Comparison of ENCODE assay signal across 7 mouse cellular contexts in the genomic region with DNA sequence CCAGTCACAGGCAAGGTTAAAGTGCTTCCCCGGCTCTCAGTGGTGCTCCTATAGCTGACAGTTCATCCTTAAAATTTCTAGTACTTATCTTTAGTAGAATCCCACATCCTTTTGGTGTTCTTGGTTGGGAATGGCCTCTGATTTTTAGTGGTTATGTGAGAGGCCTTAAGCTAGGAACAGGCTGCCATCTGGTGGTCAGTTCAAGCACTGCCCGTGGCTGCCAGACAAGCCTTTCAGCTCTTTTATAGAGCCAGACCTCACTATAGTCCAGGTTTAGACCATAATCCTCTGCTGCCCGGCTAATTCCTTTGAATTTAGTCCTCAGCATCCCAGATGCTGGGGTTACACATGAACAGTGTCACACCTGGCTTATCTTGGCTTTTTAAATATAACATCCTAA. TPM values are rescaled to one million over a fixed set of nuclear protein-coding genes. Genes with fewer than 3 reads are reported as not detected.
DNase-seq lines count a peak whose midpoint lies in the region; ATAC-seq lines count a peak whose summit lies in the region.

No protein-coding gene starts in this region.

- no peaks in the 10 kb centered on the region for H3K4me1 ChIP-seq in forebrain, embryonic 15.5 days
- no peaks in the 10 kb centered on the region for H3K4me1 ChIP-seq in hindbrain, embryonic 11.5 days (replicated peaks; ENCODE audit: control insufficient read depth, insufficient read depth, low read length)

- H3K4me3 ChIP-seq in forebrain, embryonic 15.5 days = no peak overlapping the region
- H3K4me3 ChIP-seq in hindbrain, embryonic 11.5 days (ENCODE audit: low read depth, low read length) = no peak overlapping the region

- H3K9me3 ChIP-seq in forebrain, embryonic 15.5 days = no peaks in the 10 kb centered on the region
- H3K9me3 ChIP-seq in hindbrain, embryonic 11.5 days (ENCODE audit: control insufficient read depth, low read length) = no peaks in the 10 kb centered on the region

- no peak overlapping the region for H3K4me2 ChIP-seq in forebrain, embryonic 15.5 days (replicated peaks)
- no peak overlapping the region for H3K4me2 ChIP-seq in hindbrain, embryonic 11.5 days (replicated peaks; ENCODE audit: low read depth, low read length)

- 32% methylated on average over 3 of the region's 3 CpGs for WGBS in forebrain, embryonic 15.5 days
- 39% methylated on average over 3 of the region's 3 CpGs for WGBS in hindbrain, embryonic 11.5 days

- DNase-seq in T-cell, adult 2 months (ENCODE audit: low spot score) = peak; percentile 58
- peak; percentile 72 for DNase-seq in cerebellum, adult 11 months
- DNase-seq in hindbrain, embryonic 11.5 days (ENCODE audit: low spot score) = peak; percentile 88
- peak; percentile 70 for DNase-seq in left cerebral cortex, adult 11 months (ENCODE audit: low spot score)
- peak; percentile 76 to 85 for DNase-seq in lung, postnatal 4 days
- DNase-seq in right cerebral cortex, postnatal 4 days = peak; percentile 84

- peak; percentile 64 for ATAC-seq in forebrain, embryonic 15.5 days (replicated peaks)
- no peak for ATAC-seq in hindbrain, embryonic 11.5 days (ENCODE audit: low FRiP score)

- peaks cover 49% of the 10 kb centered on the region for H3K36me3 ChIP-seq in forebrain, embryonic 15.5 days
- peaks cover 5% of the 10 kb centered on the region; the same call in 1 of the 2 replicates for H3K36me3 ChIP-seq in hindbrain, embryonic 11.5 days (ENCODE audit: control insufficient read depth, insufficient read depth, low read length)

- H3K27me3 ChIP-seq in forebrain, embryonic 15.5 days = no peaks in the 10 kb centered on the region
- H3K27me3 ChIP-seq in hindbrain, embryonic 11.5 days (ENCODE audit: control insufficient read depth, insufficient read depth, low read length) = no peaks in the 10 kb centered on the region

- H3K27ac ChIP-seq in forebrain, embryonic 15.5 days (replicated peaks) = no peak overlapping the region
- H3K27ac ChIP-seq in hindbrain, embryonic 11.5 days (ENCODE audit: low read depth, low read length) = no peak overlapping the region

- H3K9ac ChIP-seq in forebrain, embryonic 15.5 days (replicated peaks) = no peak overlapping the region
- H3K9ac ChIP-seq in hindbrain, embryonic 11.5 days (ENCODE audit: low read depth, low read length) = no peak overlapping the region

RNA-seq across cellular contexts. Expression of a gene that starts 41.3 kb away (rescaled TPM):
- polyA plus RNA-seq in forebrain, embryonic 15.5 days (2015; fragmentation: Nextera tagmentation; extraction: Ambion mirVana) = 69.2 and 73.5 TPM in 2 replicates
- polyA plus RNA-seq in hindbrain, embryonic 11.5 days (2014; fragmentation: Nextera tagmentation; extraction: Ambion mirVana) = 75.5 and 81.5 TPM in 2 replicates
